In the genomic region with DNA sequence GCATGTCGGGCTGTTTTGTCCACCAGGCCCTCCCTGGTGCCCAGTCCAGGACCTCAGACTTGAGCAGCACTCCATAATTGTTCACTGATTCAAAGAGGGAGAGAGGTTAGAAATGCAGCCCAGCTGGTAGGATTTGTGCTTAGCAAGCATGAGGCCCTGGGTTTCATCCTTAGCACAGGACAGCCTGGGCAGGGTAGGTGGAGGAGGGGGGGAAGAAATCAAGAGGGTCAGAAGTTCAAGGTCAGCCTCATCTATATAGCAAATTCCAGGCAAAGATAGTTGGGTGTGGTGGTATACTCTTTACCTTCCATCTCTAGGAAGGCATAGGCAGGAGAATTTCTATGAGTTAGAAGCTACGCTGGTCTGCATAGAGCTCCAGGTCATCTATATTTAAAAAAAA, we compare ENCODE assay signal across 26 mouse cellular contexts. TPM values are rescaled to one million over a fixed set of nuclear protein-coding genes. Genes with fewer than 3 reads are reported as not detected.
DNase-seq lines count a peak whose midpoint lies in the region; ATAC-seq and TF ChIP-seq lines count a peak whose summit lies in the region.
"Had no signal": no experiment of that assay in that cellular context is flagged by ENCODE, and none has a peak within 500 bp of the region (broad histone marks: within the 10 kb centered on the region; RNA-seq: fewer than 3 reads in every experiment).

No protein-coding gene starts in this region.

- no peak overlapping the region for H3K27ac ChIP-seq in midbrain, embryonic 11.5 days (ENCODE audit: low read depth, low read length)
- H3K27ac ChIP-seq in midbrain, postnatal 0 days (ENCODE audit: low read depth, low read length) = no peak overlapping the region
- peak overlapping the region; percentile 50; the same call in 1 of the 2 replicates for H3K27ac ChIP-seq in ES-E14 (ENCODE audit: insufficient read depth, low read depth, low read length, poor library complexity, severe bottlenecking)
- peak overlapping the region; percentile 46; the same call in 1 of the 2 replicates for H3K27ac ChIP-seq in limb, embryonic 10.5 days
- no peak overlapping the region for H3K27ac ChIP-seq in layer of hippocampus, adult 2 months
- H3K27ac ChIP-seq: embryonic facial prominence, embryonic 10.5 days; embryonic facial prominence, embryonic 13.5 days; forebrain, embryonic 13.5 days; gastrocnemius, adult 2 months; hindbrain, embryonic 12.5 days; hindbrain, embryonic 15.5 days had no signal

- no peak overlapping the region for H3K9ac ChIP-seq in midbrain, embryonic 11.5 days (ENCODE audit: low read length)
- no peak overlapping the region for H3K9ac ChIP-seq in midbrain, postnatal 0 days (replicated peaks; ENCODE audit: low read length, poor library complexity, severe bottlenecking)
- peak overlapping the region; percentile 36; the same call in 1 of the 2 replicates for H3K9ac ChIP-seq in ES-E14 (ENCODE audit: insufficient read depth, low read depth, low read length, poor library complexity, severe bottlenecking)
- H3K9ac ChIP-seq: embryonic facial prominence, embryonic 13.5 days; forebrain, embryonic 13.5 days; forebrain, postnatal 0 days; hindbrain, embryonic 12.5 days; hindbrain, embryonic 15.5 days had no signal

- no peak for TF ChIP-seq CTCF in midbrain, postnatal 0 days (IDR thresholded peaks at IDR 0.05)
- no peak for TF ChIP-seq CTCF in layer of hippocampus, adult 2 months (conservative IDR thresholded peaks at IDR 0.05)

- H3K36me3 ChIP-seq in midbrain, embryonic 11.5 days (ENCODE audit: control insufficient read depth, insufficient read depth, low read length) = no peaks in the 10 kb centered on the region
- no peaks in the 10 kb centered on the region for H3K36me3 ChIP-seq in midbrain, postnatal 0 days (ENCODE audit: insufficient read depth, low read length)
- no peaks in the 10 kb centered on the region for H3K36me3 ChIP-seq in ES-E14 (ENCODE audit: control insufficient read depth, insufficient read depth, low read length, poor library complexity, severe bottlenecking)
- H3K36me3 ChIP-seq in limb, embryonic 10.5 days = no peaks in the 10 kb centered on the region
- H3K36me3 ChIP-seq: embryonic facial prominence, embryonic 10.5 days; embryonic facial prominence, embryonic 13.5 days; hindbrain, embryonic 12.5 days; hindbrain, embryonic 15.5 days had no signal

- H3K4me3 ChIP-seq in midbrain, embryonic 11.5 days (ENCODE audit: low read depth, low read length) = no peak overlapping the region
- no peak overlapping the region for H3K4me3 ChIP-seq in midbrain, postnatal 0 days (ENCODE audit: low read depth, low read length)
- H3K4me3 ChIP-seq in ES-E14 (ENCODE audit: insufficient read depth in 1 of 2, low read depth in 1 of 2, low read length in 2 of 2, poor library complexity in 1 of 2, severe bottlenecking in 1 of 2) = no peak overlapping the region; a peak in 1 of 4 replicates
- no peak overlapping the region for H3K4me3 ChIP-seq in limb, embryonic 10.5 days
- H3K4me3 ChIP-seq in layer of hippocampus, adult 2 months = no peak overlapping the region
- H3K4me3 ChIP-seq: embryonic facial prominence, embryonic 10.5 days; embryonic facial prominence, embryonic 13.5 days; erythroblast, embryonic 14.5 days; forebrain, embryonic 13.5 days; gastrocnemius, adult 2 months; hindbrain, embryonic 12.5 days; hindbrain, embryonic 15.5 days had no signal

- no peaks in the 10 kb centered on the region for H3K27me3 ChIP-seq in midbrain, embryonic 11.5 days (ENCODE audit: control insufficient read depth, insufficient read depth, low read length)
- H3K27me3 ChIP-seq in midbrain, postnatal 0 days (ENCODE audit: insufficient read depth, low read length) = no peaks in the 10 kb centered on the region
- no peaks in the 10 kb centered on the region for H3K27me3 ChIP-seq in limb, embryonic 10.5 days (ENCODE audit: low read depth, poor library complexity, severe bottlenecking)
- H3K27me3 ChIP-seq: CH12.LX; embryonic facial prominence, embryonic 13.5 days; forebrain, embryonic 13.5 days; hindbrain, embryonic 12.5 days; hindbrain, embryonic 15.5 days had no signal

- H3K4me1 ChIP-seq in midbrain, embryonic 11.5 days (ENCODE audit: control insufficient read depth, insufficient read depth, low read length) = no peaks in the 10 kb centered on the region
- no peaks in the 10 kb centered on the region for H3K4me1 ChIP-seq in midbrain, postnatal 0 days (ENCODE audit: insufficient read depth, low read length)
- H3K4me1 ChIP-seq in ES-E14 (ENCODE audit: control insufficient read depth in 2 of 2, insufficient read depth in 2 of 2, low read length in 2 of 2, poor library complexity in 1 of 2) = peaks cover 22 to 26% of the 10 kb centered on the region in 2 experiments
- H3K4me1 ChIP-seq in limb, embryonic 10.5 days = 0 out of 2 replicates have a peak, but pooled peaks cover 4% of the 10 kb centered on the region
- H3K4me1 ChIP-seq: embryonic facial prominence, embryonic 13.5 days; forebrain, embryonic 13.5 days; hindbrain, embryonic 12.5 days; hindbrain, embryonic 15.5 days had no signal

- in situ Hi-C loops in ES-E14 (cut with MboI; ENCODE audit: low sequenced_read_pairs in 2 of 2, unreplicated experiment in 2 of 2) = no loop called here

- H3K4me2 ChIP-seq in midbrain, embryonic 11.5 days = no peak overlapping the region
- no peak overlapping the region for H3K4me2 ChIP-seq in midbrain, postnatal 0 days (ENCODE audit: low read depth, low read length, poor library complexity, severe bottlenecking)
- H3K4me2 ChIP-seq: embryonic facial prominence, embryonic 13.5 days; forebrain, embryonic 13.5 days; heart, embryonic 11.5 days; hindbrain, embryonic 12.5 days; hindbrain, embryonic 15.5 days had no signal

- DNase-seq in midbrain, embryonic 11.5 days (ENCODE audit: low spot score, missing footprints) = peak; percentile 49
- no peak for DNase-seq in midbrain, postnatal 0 days (ENCODE audit: low spot score)
- no peak for DNase-seq in ES-E14 (ENCODE audit: low read depth, low spot score)
- DNase-seq in limb, embryonic 10.5 days (ENCODE audit: low spot score) = no peak
- no peak for DNase-seq in thymus, postnatal 0 days (ENCODE audit: low spot score)
- no peak for DNase-seq in layer of hippocampus, adult 2 months (ENCODE audit: low spot score in 2 of 2)
- DNase-seq: adrenal gland, postnatal 10 days; adrenal gland, postnatal 36 days; B cell, adult 2 months; cerebellum, adult 18-20 months; cerebellum, adult 9-10 months; cerebellum, postnatal 14 days; embryo, embryonic 11 days; forebrain, postnatal 0 days; gastrocnemius, adult 2 months; gastrocnemius, postnatal 14 days; heart, adult 11 months had no signal

- no peaks in the 10 kb centered on the region for H3K9me3 ChIP-seq in midbrain, embryonic 11.5 days (ENCODE audit: control insufficient read depth, low read length)
- no peaks in the 10 kb centered on the region for H3K9me3 ChIP-seq in midbrain, postnatal 0 days (ENCODE audit: low read length)
- no peaks in the 10 kb centered on the region for H3K9me3 ChIP-seq in ES-E14 (ENCODE audit: control insufficient read depth, insufficient read depth, low read depth, low read length)
- peaks cover 3% of the 10 kb centered on the region; the same call in 1 of the 2 replicates for H3K9me3 ChIP-seq in limb, embryonic 10.5 days (replicated peaks)
- H3K9me3 ChIP-seq: embryonic facial prominence, embryonic 10.5 days; embryonic facial prominence, embryonic 13.5 days; forebrain, embryonic 13.5 days; hindbrain, embryonic 12.5 days; hindbrain, embryonic 15.5 days had no signal

- WGBS in midbrain, embryonic 11.5 days = 91% methylated on average over 2 of the region's 2 CpGs
- WGBS in midbrain, postnatal 0 days = 86% methylated on average over 2 of the region's 2 CpGs
- 94% methylated on average over 2 of the region's 2 CpGs for WGBS in limb, embryonic 10.5 days

- no peak for ATAC-seq in midbrain, embryonic 11.5 days (ENCODE audit: low FRiP score)
- ATAC-seq in midbrain, postnatal 0 days (ENCODE audit: low FRiP score) = no peak
- ATAC-seq: forebrain, embryonic 13.5 days; forebrain, postnatal 0 days; intestine, postnatal 0 days had no signal

TF ChIP-seq in ES-E14, 5 proteins besides CTCF, POLR2A, EP300 and RAD21:
- TF ChIP-seq ZNF384 (IDR thresholded peaks at IDR 0.05; ENCODE audit: low read depth, low read length) (no peak), CHD2 (IDR thresholded peaks at IDR 0.05; ENCODE audit: low read depth, low read length) (0 out of 2 replicates have a peak, but pooled peaks have one; percentile 47), MAFK (IDR thresholded peaks at IDR 0.05; ENCODE audit: insufficient read depth, low read depth, low read length) (0 out of 2 replicates have a peak, but pooled peaks have one; percentile 24)

RNA-seq across cellular contexts. Expression of a gene that starts 9.3 kb away (rescaled TPM):
- polyA plus RNA-seq in midbrain, embryonic 11.5 days (2014; fragmentation: Nextera tagmentation; extraction: Ambion mirVana) = 13.5 and 16.3 TPM in 2 replicates
- 23.1 and 34.0 TPM in 2 replicates for total RNA-seq in midbrain, postnatal 0 days (2014; rRNA removed)
- polyA plus RNA-seq in midbrain, postnatal 0 days (2015; fragmentation: Nextera tagmentation; extraction: Ambion mirVana) = 13.9 and 15.2 TPM in 2 replicates
- 172 and 204 TPM in 2 replicates for total RNA-seq in ES-E14 (2012; rRNA removed)
- polyA plus RNA-seq in limb, embryonic 10.5 days (2016; fragmentation: Nextera tagmentation; extraction: Ambion mirVana) = 14.5 and 19.6 TPM in 2 replicates
- 5.5 and 8.1 TPM in 2 replicates for polyA plus RNA-seq in thymus, postnatal 0 days (2015; fragmentation: Nextera tagmentation; extraction: Ambion mirVana)
- total RNA-seq in layer of hippocampus, adult 2 months (2021) = 100 to 1,000 TPM; 104 to 117 TPM

Comparison
In these comparisons a context has a peak if more than half of its experiments do, and no peak if none do; other contexts are left out.
1. H3K27ac ChIP-seq: peak in ES-E14 (single experiment) and limb, embryonic 10.5 days (single experiment); none in midbrain, embryonic 11.5 days (single experiment), midbrain, postnatal 0 days (single experiment) and layer of hippocampus, adult 2 months (single experiment).